Mouse (Mus musculus) adrenal gland, adult 18-20 months (tissue): ENCODE measurements at regions not wholly inside any gene's neighbourhood (a gene's known extent, or its start where the extent isn't known, plus 50 kb on each side); places are given as distances from the start of the nearest gene placed in this dataset.

Experiments
- DNase-seq, 2 experiments: peaks; one replicate each; pipeline ENCODE4 v3.0.0; 2021 to 2022; ENCODE audit warnings: low spot score in 2 of 2
- microRNA-seq, 2 experiments: library from miRNA; unstranded; fragments of <30 nt; microRNA quantifications; one replicate each; pipeline ENCODE4 v1.2.0; 2021; ENCODE audit warnings: borderline number of aligned reads in 2 of 2

GRCm38 (mm10) chr17:82132941-82133340 lies 394.8 kb upstream of the Slc8a1 start:
- DNase-seq = no peak

GRCm38 (mm10) chr17:82087141-82087540 lies 349.0 kb upstream of the Slc8a1 start:
- no peak for DNase-seq

DNA sequence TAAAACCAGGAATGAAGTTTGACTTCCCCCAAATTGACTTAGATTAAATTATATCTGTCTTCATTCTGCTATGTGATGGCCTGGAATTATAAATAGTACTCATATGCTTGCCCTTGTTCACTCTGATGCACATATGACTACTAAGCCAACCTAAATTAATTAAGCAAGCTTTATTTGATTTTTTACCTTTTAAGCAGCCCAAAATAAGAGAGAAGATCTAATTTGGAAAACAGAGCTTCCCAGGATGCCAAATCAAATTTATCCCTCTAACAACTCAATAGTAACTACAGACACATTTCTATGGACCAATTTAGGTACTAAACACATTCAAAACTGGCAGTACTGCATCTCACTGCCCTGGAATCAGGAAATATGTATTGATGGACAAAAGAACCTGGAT lies 342.1 kb upstream of the Slc8a1 start:
- no peak for DNase-seq

Small RNA genes lying in the stretch of these regions (microRNA-seq; reads per million reads assigned to microRNA genes)
- gene Gm23400 = 0 reads per million in 2 experiments
- gene Gm27359 = 0 reads per million in 2 experiments
